Mouse (Mus musculus) embryonic facial prominence, embryonic 12.5 days (tissue): ENCODE data around the gene Bves. TPM values are rescaled to one million over a fixed set of nuclear protein-coding genes. Genes with fewer than 3 reads are reported as not detected.
"Not testable (repeated sequence)": the region's sequence is repeated elsewhere in the genome, so short reads cannot be mapped to it uniquely, and the experiment has no call there.

Experiments used
- ATAC-seq: fragments of 200-750 bp; cut with Nextera tagmentation; 2 replicates; pipeline ENCODE4 v1.8.0; 2017; ENCODE audit not compliant: insufficient number of reproducible peaks, insufficient read depth, low FRiP score, low TSS enrichment
- H3K27ac ChIP-seq: fragments of 300-500 bp; sonication (generic); 2 replicates; pipeline ENCODE4 v1.5.1; 2016; ENCODE audit warnings: mild to moderate bottlenecking
- H3K27me3 ChIP-seq: fragments of 300-500 bp; sonication (generic); 2 replicates; pipeline ENCODE4 v1.6.1; 2016; ENCODE audit warnings: mild to moderate bottlenecking, moderate library complexity
- H3K36me3 ChIP-seq: fragments of 300-500 bp; sonication (generic); 2 replicates; pipeline ENCODE4 v1.6.1; 2016; ENCODE audit warnings: mild to moderate bottlenecking
- H3K4me1 ChIP-seq: fragments of 300-500 bp; sonication (generic); 2 replicates; pipeline ENCODE4 v1.6.1; 2016
- H3K4me2 ChIP-seq: fragments of 300-500 bp; sonication (generic); replicated peaks from 2 replicates; pipeline ENCODE4 v1.6.1; 2016; ENCODE audit warnings: mild to moderate bottlenecking, moderate library complexity
- H3K4me3 ChIP-seq: fragments of 300-500 bp; sonication (generic); 2 replicates; pipeline ENCODE4 v1.5.1; 2016; ENCODE audit warnings: mild to moderate bottlenecking
- H3K9ac ChIP-seq: fragments of 300-500 bp; sonication (generic); 2 replicates; pipeline ENCODE4 v1.6.1; 2016; ENCODE audit warnings: mild to moderate bottlenecking, moderate library complexity
- H3K9me3 ChIP-seq: fragments of 300-500 bp; sonication (generic); 2 replicates; pipeline ENCODE4 v1.6.1; 2016; ENCODE audit warnings: mild to moderate bottlenecking, moderate library complexity
- WGBS: fragments of 180-500 bp; shearing (Covaris S2); methylation state at CpG from one replicate; pipeline ENCODE4 v1.1.7; 2016; 5-methylcytosine and 5-hydroxymethylcytosine counted together
- polyA plus RNA-seq: library from polyadenylated mRNA; unstranded; fragments of >200 nt; fragmentation: Nextera tagmentation; extraction: Ambion mirVana; gene quantifications from 2 replicates; pipeline ENCODE4 v1.2.1, GENCODE M21; 2016

The Bves gene
- polyA plus RNA-seq, 1 experiment from 2014 or later, result 2.3 TPM

GRCm38 (mm10) chr10:45311624-45312023 lies 23.9 kb upstream of the Bves start:
- ATAC-seq, result peak; percentile 56; the same call in 1 of the 2 replicates
- H3K27ac ChIP-seq, result no peak overlapping the region
- H3K36me3 ChIP-seq, result no peaks in the 10 kb centered on the region
- no peaks in the 10 kb centered on the region for H3K9me3 ChIP-seq
- H3K4me2 ChIP-seq, result no peak overlapping the region
- WGBS, result 67% methylated on average over 7 of the region's 7 CpGs
- H3K9ac ChIP-seq, result no peak overlapping the region
- H3K4me3 ChIP-seq, result no peak overlapping the region
- no peaks in the 10 kb centered on the region for H3K27me3 ChIP-seq
- no peaks in the 10 kb centered on the region for H3K4me1 ChIP-seq

DNA sequence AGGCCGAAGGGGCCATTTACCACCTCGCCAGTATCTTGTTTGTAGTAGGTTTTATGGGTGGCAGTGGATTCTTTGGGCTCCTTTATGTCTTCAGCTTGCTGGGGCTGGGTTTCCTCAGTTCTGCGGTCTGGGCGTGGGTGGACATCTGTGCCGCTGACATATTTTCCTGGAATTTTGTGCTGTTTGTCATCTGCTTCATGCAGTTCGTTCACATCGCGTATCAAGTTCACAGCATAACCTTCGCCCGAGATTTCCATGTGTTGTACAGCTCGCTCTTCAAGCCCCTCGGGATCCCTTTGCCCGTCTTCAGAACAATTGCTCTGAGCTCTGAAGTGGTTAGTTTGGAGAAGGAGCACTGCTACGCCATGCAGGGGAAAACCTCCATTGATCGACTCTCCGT lies 20.7 kb upstream of the Bves start:
- Histone ChIP-seq H3K9ac (no peak overlapping the region), H3K4me2 (no peak overlapping the region), H3K27ac (no peak overlapping the region), H3K4me3 (no peak overlapping the region), H3K9me3 (peaks cover 3% of the 10 kb centered on the region; the same call in 1 of the 2 replicates), H3K4me1 (no peaks in the 10 kb centered on the region), H3K27me3 (no peaks in the 10 kb centered on the region), H3K36me3 (no peaks in the 10 kb centered on the region)
- no peak for ATAC-seq
- 82% methylated on average over 16 of the region's 16 CpGs for WGBS

- no peak overlapping the region for H3K9ac ChIP-seq
- no peaks in the 10 kb centered on the region for H3K4me1 ChIP-seq
- no peak overlapping the region for H3K4me3 ChIP-seq
- H3K9me3 ChIP-seq, result peaks cover 3% of the 10 kb centered on the region; the same call in 1 of the 2 replicates
- H3K36me3 ChIP-seq, result no peaks in the 10 kb centered on the region
- no peak for ATAC-seq
- 87% methylated on average over 5 of the region's 5 CpGs for WGBS
- H3K4me2 ChIP-seq, result no peak overlapping the region
- no peaks in the 10 kb centered on the region for H3K27me3 ChIP-seq
- H3K27ac ChIP-seq, result no peak overlapping the region
Measured at GRCm38 (mm10) chr10:45318922-45319321, 16.6 kb upstream of the Bves start.

DNA sequence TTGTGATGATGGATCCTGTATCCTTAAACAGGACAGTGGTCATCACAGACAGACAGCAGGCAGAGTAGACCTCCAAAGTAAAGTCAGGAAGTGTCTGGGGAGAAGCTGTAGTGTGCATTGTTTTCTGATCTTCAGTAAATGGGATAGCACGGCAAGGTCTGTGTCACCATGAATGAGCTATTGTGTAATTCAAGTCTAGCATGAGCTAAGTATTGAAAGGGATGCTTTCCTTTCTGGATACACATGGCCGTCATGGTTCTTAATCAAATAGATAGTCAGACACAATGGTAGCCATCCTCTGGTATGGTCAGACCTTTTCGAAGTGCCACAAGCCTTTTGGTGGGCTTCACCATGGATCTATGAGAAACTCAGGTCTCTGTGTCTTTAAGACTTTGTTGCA lies 15.3 kb upstream of the Bves start:
- H3K9ac ChIP-seq, result no peak overlapping the region
- no peak overlapping the region for H3K27ac ChIP-seq
- WGBS, result 66% methylated on average over 3 of the region's 3 CpGs
- no peaks in the 10 kb centered on the region for H3K36me3 ChIP-seq
- H3K4me3 ChIP-seq, result no peak overlapping the region
- no peak for ATAC-seq
- no peaks in the 10 kb centered on the region for H3K27me3 ChIP-seq
- no peak overlapping the region for H3K4me2 ChIP-seq
- H3K4me1 ChIP-seq, result no peaks in the 10 kb centered on the region
- peaks cover 3% of the 10 kb centered on the region; the same call in 1 of the 2 replicates for H3K9me3 ChIP-seq

DNA sequence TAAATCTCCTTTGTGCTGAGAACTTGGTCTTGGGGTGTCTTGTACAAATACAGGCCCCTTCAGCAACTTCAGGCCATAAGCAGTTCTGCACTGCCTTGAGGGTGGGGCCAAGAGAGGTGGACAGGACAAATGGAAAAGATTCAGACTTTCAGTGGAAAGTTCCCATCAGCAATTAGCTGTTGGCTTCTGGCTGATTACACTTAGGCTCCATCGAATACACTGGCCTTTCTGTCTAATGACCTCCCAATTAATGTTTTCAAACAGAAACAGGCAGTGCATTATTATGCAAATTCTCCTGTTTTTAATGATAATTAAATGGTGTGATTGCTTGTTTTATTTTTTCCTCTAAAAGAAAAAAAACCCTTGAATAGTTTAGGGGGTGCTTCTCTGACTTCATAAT lies 11.4 kb upstream of the Bves start:
- 60% methylated on average over 1 of the region's 1 CpGs for WGBS
- Histone ChIP-seq H3K4me2 (no peak overlapping the region), H3K9ac (no peak overlapping the region), H3K27ac (no peak overlapping the region), H3K36me3 (no peaks in the 10 kb centered on the region), H3K4me1 (no peaks in the 10 kb centered on the region), H3K27me3 (no peaks in the 10 kb centered on the region), H3K9me3 (no peaks in the 10 kb centered on the region), H3K4me3 (no peak overlapping the region)
- no peak for ATAC-seq

GRCm38 (mm10) chr10:45328196-45329000 lies 7.2 kb upstream of the Bves start:
- ATAC-seq, result no peak
- Histone ChIP-seq H3K9ac (no peak overlapping the region), H3K4me2 (no peak overlapping the region), H3K4me3 (no peak overlapping the region), H3K36me3 (no peaks in the 10 kb centered on the region), H3K4me1 (no peaks in the 10 kb centered on the region), H3K27me3 (no peaks in the 10 kb centered on the region), H3K9me3 (no peaks in the 10 kb centered on the region), H3K27ac (no peak overlapping the region)
- 78% methylated on average over 7 of the region's 7 CpGs for WGBS

DNA sequence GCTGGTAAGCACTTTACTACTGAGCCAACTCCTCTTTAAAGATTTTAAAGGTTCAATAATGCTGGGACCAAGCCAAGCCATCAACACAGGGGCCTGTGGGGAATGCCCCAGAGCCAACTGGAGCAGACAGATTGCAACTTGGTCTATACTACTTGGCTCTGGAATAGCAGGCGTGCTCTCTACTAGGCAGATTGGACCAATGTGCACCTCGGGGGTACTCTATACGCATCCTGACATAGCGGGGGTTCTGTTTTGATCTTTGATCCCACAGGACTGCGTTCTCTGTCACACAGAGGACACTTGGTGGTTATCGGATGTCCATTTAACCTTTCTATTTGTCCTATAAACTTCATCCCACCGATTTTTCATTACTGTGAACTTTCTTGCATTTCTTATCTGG lies 647 bp upstream of the Bves start:
- Histone ChIP-seq H3K4me2 (peak overlapping the region; percentile 89; the same call in 1 of the 2 replicates), H3K4me1 (no peaks in the 10 kb centered on the region), H3K27ac (no peak overlapping the region), H3K27me3 (peaks cover 14% of the 10 kb centered on the region), H3K36me3 (no peaks in the 10 kb centered on the region), H3K4me3 (peak overlapping the region; percentile 68), H3K9me3 (no peaks in the 10 kb centered on the region), H3K9ac (no peak overlapping the region)
- 0 out of 2 replicates have a peak, but pooled peaks have one; percentile 35 for ATAC-seq
- WGBS, result 26% methylated on average over 7 of the region's 7 CpGs

DNA sequence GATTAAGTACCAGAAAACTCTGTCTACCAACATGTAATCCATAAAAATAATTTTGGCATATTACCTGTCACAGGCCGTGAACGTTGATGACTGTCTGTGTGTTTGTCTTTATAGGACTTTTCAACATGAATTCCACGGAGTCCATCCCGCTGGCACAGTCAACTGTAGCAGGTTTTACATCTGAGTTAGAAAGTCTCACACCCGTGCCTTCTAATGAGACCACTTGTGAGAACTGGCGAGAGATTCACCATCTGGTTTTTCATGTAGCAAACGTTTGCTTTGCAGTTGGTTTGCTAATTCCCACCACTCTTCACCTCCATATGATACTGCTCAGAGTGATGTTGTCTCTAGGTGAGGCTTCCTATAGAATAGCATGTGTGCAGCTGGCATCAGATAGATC lies 3.5 kb downstream of the Bves start:
- peaks cover 10% of the 10 kb centered on the region for H3K27me3 ChIP-seq
- no peak overlapping the region for H3K4me2 ChIP-seq
- ATAC-seq, result no peak
- WGBS, result 78% methylated on average over 7 of the region's 7 CpGs
- H3K27ac ChIP-seq, result no peak overlapping the region
- H3K9ac ChIP-seq, result no peak overlapping the region
- H3K9me3 ChIP-seq, result no peaks in the 10 kb centered on the region
- H3K4me3 ChIP-seq, result no peak overlapping the region
- no peaks in the 10 kb centered on the region for H3K36me3 ChIP-seq
- H3K4me1 ChIP-seq, result no peaks in the 10 kb centered on the region

DNA sequence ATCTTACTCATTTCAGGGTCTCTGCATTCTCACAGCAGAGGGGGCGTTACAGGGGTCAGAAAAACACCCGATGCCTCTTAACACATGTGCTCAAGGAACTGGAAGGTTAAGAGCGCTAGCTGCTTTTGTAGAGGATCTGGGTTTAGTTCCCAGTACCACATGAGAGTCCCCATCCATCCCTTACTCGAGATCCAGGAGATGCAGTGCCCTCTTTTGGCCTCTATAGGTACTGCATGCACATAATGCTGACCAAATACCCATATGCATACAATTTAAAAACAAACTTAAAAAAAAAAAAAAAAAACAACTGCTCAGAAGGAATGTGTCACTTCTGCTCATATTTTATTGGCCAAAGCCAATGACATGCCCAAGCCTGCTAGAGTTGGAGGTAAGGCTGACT lies 8.8 kb downstream of the Bves start:
- no peak for ATAC-seq
- no peak overlapping the region for H3K4me2 ChIP-seq
- H3K36me3 ChIP-seq, result no peaks in the 10 kb centered on the region
- H3K4me3 ChIP-seq, result no peak overlapping the region
- no peaks in the 10 kb centered on the region for H3K27me3 ChIP-seq
- H3K9ac ChIP-seq, result no peak overlapping the region
- no peaks in the 10 kb centered on the region for H3K9me3 ChIP-seq
- WGBS, result 81% methylated on average over 4 of the region's 4 CpGs
- no peaks in the 10 kb centered on the region for H3K4me1 ChIP-seq
- H3K27ac ChIP-seq, result no peak overlapping the region

- Histone ChIP-seq H3K4me3 (no peak overlapping the region), H3K36me3 (no peaks in the 10 kb centered on the region), H3K9me3 (no peaks in the 10 kb centered on the region), H3K4me1 (no peaks in the 10 kb centered on the region), H3K27ac (no peak overlapping the region), H3K27me3 (no peaks in the 10 kb centered on the region), H3K4me2 (no peak overlapping the region), H3K9ac (no peak overlapping the region)
- 72% methylated on average over 9 of the region's 9 CpGs for WGBS
- 0 out of 2 replicates have a peak, but pooled peaks have one; percentile 28 for ATAC-seq
Measured at GRCm38 (mm10) chr10:45345217-45345616, 9.6 kb downstream of the Bves start.

GRCm38 (mm10) chr10:45348143-45348542 lies 12.6 kb downstream of the Bves start:
- not testable (repeated sequence) for H3K4me1 ChIP-seq, H3K36me3 ChIP-seq, H3K9me3 ChIP-seq, H3K4me2 ChIP-seq, H3K4me3 ChIP-seq, H3K9ac ChIP-seq, H3K27me3 ChIP-seq, H3K27ac ChIP-seq, ATAC-seq
- 78% methylated on average over 3 of the region's 3 CpGs for WGBS

GRCm38 (mm10) chr10:45356091-45356490 lies 20.5 kb downstream of the Bves start:
- H3K9ac ChIP-seq, result no peak overlapping the region

More at GRCm38 (mm10) chr10:45356091-45356490, 20.5 kb downstream of the Bves start:
- H3K9me3 ChIP-seq, result no peaks in the 10 kb centered on the region
- H3K27me3 ChIP-seq, result no peaks in the 10 kb centered on the region
- no peak overlapping the region for H3K27ac ChIP-seq
- H3K4me2 ChIP-seq, result no peak overlapping the region
- no peaks in the 10 kb centered on the region for H3K36me3 ChIP-seq
- WGBS, result 91% methylated on average over 6 of the region's 6 CpGs
- no peak for ATAC-seq
- no peak overlapping the region for H3K4me3 ChIP-seq
- H3K4me1 ChIP-seq, result no peaks in the 10 kb centered on the region
